Mouse (Mus musculus) megakaryocyte, embryonic 14.5 days (primary cell): ENCODE data around the gene Ptpn6.

Source experiments
- FLI1 ChIP-seq: IDR thresholded peaks from 2 replicates; pipeline ENCODE4 v1.6.1; 2012; ENCODE audit warnings: low read length, inconsistent platforms, mixed read lengths
- GATA1 ChIP-seq: IDR thresholded peaks from 3 replicates; pipeline ENCODE4 v1.6.1; 2012; ENCODE audit warnings: mixed read lengths, low read length, inconsistent platforms, borderline replicate concordance

- TF ChIP-seq GATA1: no peak
- no peak for TF ChIP-seq FLI1
These were observed at the start of gene Ptpn6 for GRCm38 (mm10) chr6:124738511-124739023.
